Mouse (Mus musculus) CD4-positive naive resting alpha-beta T cell, adult 57 days (primary cell): ENCODE results near the gene Muc2. TPM values are rescaled to one million over a fixed set of nuclear protein-coding genes. Genes with fewer than 3 reads are reported as not detected.

Experiments
- total RNA-seq: library from RNA; stranded (reverse); gene quantifications from one replicate; pipeline ENCODE4 v1.2.4, GENCODE M21; 2023

The Muc2 gene
- 0.35 TPM for total RNA-seq

GRCm38 (mm10) chr7:141690040-141690439, at the start of gene Muc2:
TSS of gene Muc2 (plus strand) at chr7:141690340.

GRCm38 (mm10) chr7:141788677-141789452, 98.7 kb downstream of the Muc2 start, which contains the start of gene Muc5ac:
TSS of gene Muc5ac (plus strand) at chr7:141788972.

Other genes starting within 250 kb of the Muc2 start
- 2.7 TPM for gene Pidd1, start 246.3 kb upstream of the Muc2 start, total RNA-seq
- 3,316 TPM for gene Rplp2, start 243.0 kb upstream of the Muc2 start, total RNA-seq
- 61.0 TPM for gene Pnpla2, start 235.1 kb upstream of the Muc2 start, total RNA-seq
- gene Cracr2b, start 229.2 kb upstream of the Muc2 start, total RNA-seq: 1.7 TPM
- gene Cd151, start 222.9 kb upstream of the Muc2 start, total RNA-seq: 8.9 TPM
- 19.9 TPM for gene Polr2l, start 215.2 kb upstream of the Muc2 start, total RNA-seq
- 2.1 TPM for gene Tspan4, start 215.1 kb upstream of the Muc2 start, total RNA-seq
- 20.9 TPM for gene Chid1, start 150.5 kb upstream of the Muc2 start, total RNA-seq
- gene Ap2a2, start 128.2 kb upstream of the Muc2 start, total RNA-seq: 65.0 TPM
- not detected for gene Muc6, start 35.0 kb upstream of the Muc2 start, total RNA-seq
- not detected for gene Muc5ac, start 98.6 kb downstream of the Muc2 start, total RNA-seq
- gene Muc5b, start 148.7 kb downstream of the Muc2 start, total RNA-seq: not detected
- gene Tollip, start 228.2 kb downstream of the Muc2 start, total RNA-seq: 56.6 TPM